Mouse (Mus musculus) cerebellum, adult 2 months (tissue): ENCODE data around the gene Dnajb8. TPM values are rescaled to one million over a fixed set of nuclear protein-coding genes. Genes with fewer than 3 reads are reported as not detected.

ENCODE experiments used
- DNase-seq, 2 experiments: peaks; one replicate each; pipeline ENCODE4 v3.0.0; 2021
- H3K27ac ChIP-seq: fragments of 200-500 bp; 2 replicates; pipeline ENCODE4 v1.5.1; 2012; ENCODE audit warnings: low read length, control low read depth, inconsistent platforms; ENCODE audit not compliant: insufficient read depth
- H3K27me3 ChIP-seq: fragments of 200-500 bp; 2 replicates; pipeline ENCODE4 v1.6.1; 2012; ENCODE audit warnings: inconsistent platforms, mild to moderate bottlenecking, low read length, moderate library complexity; ENCODE audit not compliant: control insufficient read depth, insufficient read depth
- H3K4me1 ChIP-seq: fragments of 200-500 bp; 2 replicates; pipeline ENCODE4 v1.6.1; 2011; ENCODE audit warnings: low read length; ENCODE audit not compliant: control insufficient read depth, insufficient read depth
- H3K4me3 ChIP-seq: fragments of 200-500 bp; replicated peaks from 2 replicates; pipeline ENCODE3; 2011; ENCODE audit warnings: mild to moderate bottlenecking, low read depth, low read length, control low read depth; ENCODE audit not compliant: insufficient read depth
- CTCF ChIP-seq: fragments of 200-500 bp; IDR thresholded peaks from 2 replicates; pipeline ENCODE4 v1.5.1; 2011; ENCODE audit warnings: low read depth, mild to moderate bottlenecking, control low read depth, low read length, moderate library complexity, borderline replicate concordance; ENCODE audit not compliant: insufficient read depth
- POLR2A ChIP-seq: fragments of 200-500 bp; IDR thresholded peaks from 2 replicates; pipeline ENCODE4 v1.6.1; 2011; ENCODE audit warnings: low read length, control low read depth, borderline replicate concordance; ENCODE audit not compliant: insufficient read depth
- WGBS: fragments of 180-500 bp; shearing (Covaris S2); methylation state at CpG from one replicate; pipeline ENCODE4 v1.1.7; 2018; 5-methylcytosine and 5-hydroxymethylcytosine counted together
- polyA plus RNA-seq: library from polyadenylated mRNA; depleted of rRNA; stranded (reverse); fragments of >200 nt; gene quantifications from 2 replicates; pipeline ENCODE4 v1.2.3, GENCODE M21; 2012

The Dnajb8 gene
- polyA plus RNA-seq, 1 experiment, result not detected

DNA sequence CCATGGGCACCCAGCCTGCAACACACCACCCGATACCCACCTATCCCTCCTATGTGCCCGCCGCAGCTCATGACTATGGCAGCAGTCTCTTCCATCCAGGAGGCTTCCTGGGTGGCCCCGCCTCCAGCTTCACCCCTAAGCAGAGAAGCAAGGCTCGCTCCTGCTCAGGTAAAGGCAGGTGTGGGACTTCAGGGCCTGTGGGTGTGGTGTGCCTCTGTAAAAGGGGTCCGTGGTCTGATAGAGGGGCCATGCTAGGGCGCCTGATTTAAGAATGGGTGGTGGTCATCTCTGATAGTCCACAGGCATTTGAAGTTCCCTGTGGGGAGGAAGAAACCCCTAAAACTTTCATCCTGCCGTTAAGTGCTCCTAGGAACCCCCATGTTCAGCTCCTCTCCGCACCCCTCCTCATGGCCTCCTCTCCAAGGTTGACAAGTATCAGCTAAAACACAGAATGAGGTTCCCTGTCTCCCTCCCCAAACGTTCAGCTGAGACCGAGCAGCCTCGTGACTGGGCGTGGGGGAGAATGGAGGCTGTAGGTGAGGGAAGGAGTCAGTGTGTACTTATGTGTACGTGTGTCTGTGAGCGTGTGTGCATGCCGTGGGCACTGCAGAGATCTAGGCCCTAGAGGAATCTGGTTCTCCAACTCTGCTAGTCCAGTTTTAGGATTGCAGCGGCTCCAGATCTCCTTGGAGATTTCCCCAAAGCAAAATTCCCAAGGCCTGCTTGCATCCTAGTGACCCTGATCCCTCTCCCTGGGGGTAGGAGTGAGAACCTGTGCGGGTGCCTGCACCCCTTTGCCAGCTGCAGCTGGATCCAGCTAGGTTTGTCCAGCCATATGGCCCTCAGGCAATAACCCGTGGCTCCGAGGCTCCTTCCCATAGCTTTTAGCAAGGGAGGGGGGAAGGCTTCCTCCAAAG lies 21.1 kb upstream of the Dnajb8 start:
- 27% methylated on average over 20 of the region's 20 CpGs for WGBS
- DNase-seq, result no peak
- H3K4me1 ChIP-seq, result peaks cover 4% of the 10 kb centered on the region; the same call in 1 of the 2 replicates
- H3K4me3 ChIP-seq, result no peak overlapping the region
- H3K27me3 ChIP-seq, result peaks cover 5% of the 10 kb centered on the region; the same call in 1 of the 2 replicates
- no peak overlapping the region for H3K27ac ChIP-seq
- no peak for TF ChIP-seq POLR2A
- no peak for TF ChIP-seq CTCF

DNA sequence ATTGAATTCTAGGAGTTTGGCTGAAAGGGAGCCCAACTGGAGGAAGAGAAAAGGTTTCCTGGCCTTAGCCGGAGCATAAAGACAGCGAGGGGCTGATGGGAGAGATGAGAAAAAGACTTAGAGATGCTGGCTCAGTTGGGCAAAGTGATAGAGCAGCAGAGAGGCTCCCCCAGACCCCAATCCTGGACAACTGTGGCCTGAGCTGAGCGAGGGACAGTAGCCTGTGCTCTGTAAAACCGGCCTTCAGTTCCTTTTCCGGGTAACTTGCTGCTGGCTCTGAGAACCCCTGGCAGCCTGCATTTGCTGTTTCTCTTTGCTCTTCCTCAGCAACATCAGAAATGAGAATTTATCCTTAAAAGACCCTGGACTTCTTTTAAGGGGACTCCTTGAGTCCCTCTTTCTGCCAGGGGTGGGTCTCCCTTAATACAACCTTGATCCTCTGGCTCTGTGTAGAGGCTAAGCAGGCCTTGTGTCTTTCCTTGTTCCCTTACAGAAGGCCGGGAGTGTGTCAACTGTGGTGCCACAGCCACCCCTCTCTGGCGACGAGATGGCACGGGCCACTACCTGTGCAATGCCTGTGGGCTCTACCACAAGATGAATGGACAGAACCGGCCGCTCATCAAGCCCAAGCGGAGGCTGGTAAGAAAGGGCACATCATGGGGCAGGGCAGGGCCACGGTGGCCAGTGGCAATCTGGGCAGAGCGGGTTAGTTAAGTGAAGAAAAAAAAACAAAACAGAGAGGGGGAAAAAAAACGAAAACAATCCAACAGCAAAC lies 20.0 kb upstream of the Dnajb8 start:
- TF ChIP-seq CTCF (no peak), POLR2A (no peak)
- WGBS, result 55% methylated on average over 15 of the region's 15 CpGs
- peaks cover 1% of the 10 kb centered on the region; the same call in 1 of the 2 replicates for H3K27me3 ChIP-seq
- DNase-seq, result no peak
- H3K27ac ChIP-seq, result no peak overlapping the region
- H3K4me3 ChIP-seq, result no peak overlapping the region
- H3K4me1 ChIP-seq, result peaks cover 4% of the 10 kb centered on the region; the same call in 1 of the 2 replicates

DNA sequence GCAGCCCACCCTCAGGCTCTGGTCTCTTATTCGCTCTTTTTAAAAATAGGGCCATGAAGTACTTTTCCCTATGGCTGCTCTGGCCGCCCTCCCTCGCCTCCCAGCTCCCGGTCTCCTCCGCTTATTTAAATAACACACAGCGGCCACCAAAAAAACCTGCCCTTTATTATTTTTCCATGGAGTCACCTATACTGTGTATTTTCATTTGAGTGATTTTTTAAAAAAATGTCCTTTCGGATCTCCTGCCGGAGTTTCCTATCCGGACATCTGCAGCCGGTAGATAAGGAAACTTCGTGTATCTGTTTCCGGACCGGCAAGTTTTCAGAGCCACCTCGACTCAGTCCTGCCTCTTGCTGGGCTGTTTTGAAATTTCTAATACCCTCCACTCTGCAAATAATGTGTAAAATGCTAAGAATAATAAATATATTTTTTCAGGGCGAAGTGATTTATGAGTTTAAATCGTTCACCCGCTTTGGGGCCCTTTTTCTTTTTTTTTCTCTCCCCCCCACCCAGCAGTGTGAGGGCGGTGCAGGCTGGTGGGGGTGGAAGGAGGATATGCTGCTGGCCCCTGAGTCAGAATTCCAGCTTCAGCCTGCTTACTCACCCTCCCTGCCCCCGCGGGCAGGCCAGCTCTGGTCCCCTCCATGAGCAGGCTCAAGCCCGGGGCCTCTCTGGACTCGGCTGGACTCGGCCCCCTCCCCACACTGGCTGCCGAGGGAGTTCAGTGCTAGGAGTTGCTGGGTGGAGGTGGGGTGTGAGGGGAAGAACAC lies 19.0 kb upstream of the Dnajb8 start:
- Histone ChIP-seq H3K4me3 (no peak overlapping the region), H3K27me3 (peaks cover 1% of the 10 kb centered on the region; the same call in 1 of the 2 replicates), H3K27ac (no peak overlapping the region), H3K4me1 (peaks cover 4% of the 10 kb centered on the region; the same call in 1 of the 2 replicates)
- TF ChIP-seq CTCF, result no peak
- TF ChIP-seq POLR2A, result no peak
- DNase-seq, result no peak
- WGBS, result 9% methylated on average over 24 of the region's 24 CpGs

DNA sequence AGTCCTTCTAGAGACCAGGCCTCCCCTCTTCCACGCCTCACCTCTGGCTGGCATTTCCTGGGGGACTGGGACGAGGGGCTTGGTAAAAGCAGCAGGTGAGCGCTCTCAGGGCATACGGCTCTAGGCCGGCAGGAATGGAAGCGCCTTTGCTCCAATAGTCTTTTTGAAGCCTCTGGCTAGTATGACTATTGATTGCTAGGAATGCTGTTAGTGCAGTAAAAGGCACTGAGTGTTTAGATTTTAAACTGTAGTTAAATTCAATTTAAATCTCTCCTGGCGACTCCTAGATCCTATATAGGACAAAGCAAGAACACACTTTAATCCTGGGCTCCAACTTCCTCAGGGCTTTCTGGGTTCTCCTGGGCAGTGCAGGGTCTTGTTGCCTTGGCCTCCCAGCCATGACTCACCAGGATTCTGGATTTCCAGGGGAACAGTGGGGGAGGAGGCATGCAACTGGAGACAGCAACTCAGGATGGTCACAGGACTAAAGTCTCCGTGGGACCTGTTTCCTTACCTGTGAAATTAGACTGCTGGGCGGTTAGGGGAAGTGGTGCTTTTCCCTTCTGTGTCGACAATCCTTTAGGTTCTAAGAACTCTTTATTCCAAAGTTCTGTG lies 18.2 kb upstream of the Dnajb8 start:
- Histone ChIP-seq H3K4me1 (peaks cover 4% of the 10 kb centered on the region; the same call in 1 of the 2 replicates), H3K27me3 (peaks cover 1% of the 10 kb centered on the region; the same call in 1 of the 2 replicates), H3K4me3 (no peak overlapping the region), H3K27ac (no peak overlapping the region)
- TF ChIP-seq CTCF (no peak), POLR2A (no peak)
- no peak for DNase-seq
- 30% methylated on average over 10 of the region's 10 CpGs for WGBS

DNA sequence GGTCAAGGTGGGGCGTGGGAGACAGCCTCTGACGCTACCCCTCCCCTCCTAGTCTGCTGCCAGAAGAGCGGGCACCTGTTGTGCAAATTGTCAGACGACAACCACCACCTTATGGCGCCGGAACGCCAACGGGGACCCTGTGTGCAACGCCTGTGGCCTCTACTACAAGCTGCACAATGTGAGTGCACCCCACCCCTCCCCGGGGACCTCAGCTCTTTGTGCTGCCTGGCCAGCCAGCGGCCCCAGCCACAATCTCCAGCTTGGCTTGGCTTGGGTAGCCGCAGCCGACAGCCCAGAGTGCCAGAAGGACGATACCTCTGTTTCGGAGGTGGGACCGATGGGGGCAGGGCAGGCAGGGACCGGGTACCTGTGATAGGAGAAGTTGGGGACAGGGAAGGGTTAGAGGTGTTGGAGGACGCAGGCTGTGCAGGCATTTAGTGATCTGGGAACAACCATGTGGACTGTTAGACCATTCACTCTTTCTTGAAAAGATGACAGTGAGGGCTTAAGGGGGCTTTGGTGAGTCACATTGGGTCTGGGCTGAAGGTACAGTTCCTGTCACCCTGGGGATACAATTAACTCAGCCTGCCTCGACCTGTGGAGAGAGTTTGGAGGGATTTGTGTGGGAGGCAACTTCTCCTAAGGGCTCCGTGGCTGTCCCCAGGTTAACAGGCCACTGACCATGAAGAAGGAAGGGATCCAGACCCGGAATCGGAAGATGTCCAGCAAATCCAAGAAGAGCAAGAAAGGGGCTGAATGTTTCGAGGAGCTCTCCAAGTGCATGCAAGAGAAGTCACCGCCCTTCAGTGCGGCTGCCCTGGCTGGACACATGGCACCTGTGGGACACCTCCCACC lies 17.3 kb upstream of the Dnajb8 start:
- no peak for DNase-seq
- Histone ChIP-seq H3K27me3 (no peaks in the 10 kb centered on the region; the same call in 1 of the 2 replicates), H3K4me3 (no peak overlapping the region), H3K4me1 (no peaks in the 10 kb centered on the region; the same call in 1 of the 2 replicates), H3K27ac (no peak overlapping the region)
- 5% methylated on average over 25 of the region's 25 CpGs for WGBS
- TF ChIP-seq POLR2A (no peak), CTCF (no peak)

DNA sequence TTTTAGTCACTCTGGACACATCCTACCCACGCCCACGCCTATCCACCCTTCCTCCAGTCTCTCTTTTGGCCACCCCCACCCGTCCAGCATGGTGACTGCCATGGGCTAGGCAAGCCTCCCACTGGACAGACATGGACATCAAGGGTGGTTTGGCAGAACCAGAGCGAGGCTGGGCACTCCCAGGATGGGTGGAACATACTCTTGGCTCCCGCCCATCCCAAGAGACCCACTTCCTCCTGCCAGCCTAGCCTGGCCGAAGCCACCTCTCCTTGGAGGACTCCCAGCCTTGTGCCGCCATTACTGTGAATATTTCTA lies 16.7 kb upstream of the Dnajb8 start:
- no peak overlapping the region for H3K27ac ChIP-seq
- DNase-seq, result no peak
- 7% methylated on average over 7 of the region's 7 CpGs for WGBS
- no peak for TF ChIP-seq POLR2A
- TF ChIP-seq CTCF, result no peak
- no peaks in the 10 kb centered on the region; the same call in 1 of the 2 replicates for H3K4me1 ChIP-seq
- H3K4me3 ChIP-seq, result no peak overlapping the region
- no peaks in the 10 kb centered on the region; the same call in 1 of the 2 replicates for H3K27me3 ChIP-seq
